Mouse (Mus musculus) hindbrain, embryonic 15.5 days (tissue): Measurements from ENCODE around the gene Gm11172. TPM values are rescaled to one million over a fixed set of nuclear protein-coding genes. Genes with fewer than 3 reads are reported as not detected.
"Not testable (repeated sequence)": the region's sequence is repeated elsewhere in the genome, so short reads cannot be mapped to it uniquely, and the experiment has no call there.

Experiments used
- ATAC-seq: fragments of 200-750 bp; cut with Nextera tagmentation; 2 replicates; pipeline ENCODE4 v1.8.0; 2017; ENCODE audit warnings: low read depth, moderate number of reproducible peaks, moderate TSS enrichment; ENCODE audit not compliant: low FRiP score
- H3K27ac ChIP-seq: fragments of 300-500 bp; sonication (generic); replicated peaks from 2 replicates; pipeline ENCODE4 v1.5.1; 2015; ENCODE audit warnings: mild to moderate bottlenecking, inconsistent platforms
- H3K27me3 ChIP-seq: fragments of 300-500 bp; sonication (generic); 2 replicates; pipeline ENCODE4 v1.6.1; 2015; ENCODE audit warnings: control low read depth, inconsistent platforms
- H3K36me3 ChIP-seq: fragments of 300-500 bp; sonication (generic); 2 replicates; pipeline ENCODE4 v1.6.1; 2015; ENCODE audit warnings: control low read depth, inconsistent platforms
- H3K4me1 ChIP-seq: fragments of 300-500 bp; sonication (generic); replicated peaks from 2 replicates; pipeline ENCODE4 v1.6.1; 2015; ENCODE audit warnings: control low read depth, inconsistent platforms
- H3K4me2 ChIP-seq: fragments of 300-500 bp; sonication (generic); 2 replicates; pipeline ENCODE4 v1.6.1; 2015; ENCODE audit warnings: moderate library complexity, mild to moderate bottlenecking, inconsistent platforms
- H3K4me3 ChIP-seq: fragments of 300-500 bp; sonication (generic); 2 replicates; pipeline ENCODE4 v1.5.1; 2015; ENCODE audit warnings: mild to moderate bottlenecking, inconsistent platforms
- H3K9ac ChIP-seq: fragments of 300-500 bp; sonication (generic); 2 replicates; pipeline ENCODE4 v1.6.1; 2015; ENCODE audit warnings: inconsistent platforms
- H3K9me3 ChIP-seq: fragments of 300-500 bp; sonication (generic); 2 replicates; pipeline ENCODE4 v1.6.1; 2016; ENCODE audit warnings: control low read depth, inconsistent platforms
- WGBS: fragments of 180-500 bp; shearing (Covaris S2); methylation state at CpG from one replicate; pipeline ENCODE4 v1.1.7; 2015; 5-methylcytosine and 5-hydroxymethylcytosine counted together
- polyA plus RNA-seq: library from polyadenylated mRNA; unstranded; fragments of >200 nt; fragmentation: Nextera tagmentation; extraction: Ambion mirVana; gene quantifications from 2 replicates; pipeline ENCODE4 v1.2.1, GENCODE M21; 2015

The Gm11172 gene
- polyA plus RNA-seq, 1 experiment from 2014 or later: not detected

DNA sequence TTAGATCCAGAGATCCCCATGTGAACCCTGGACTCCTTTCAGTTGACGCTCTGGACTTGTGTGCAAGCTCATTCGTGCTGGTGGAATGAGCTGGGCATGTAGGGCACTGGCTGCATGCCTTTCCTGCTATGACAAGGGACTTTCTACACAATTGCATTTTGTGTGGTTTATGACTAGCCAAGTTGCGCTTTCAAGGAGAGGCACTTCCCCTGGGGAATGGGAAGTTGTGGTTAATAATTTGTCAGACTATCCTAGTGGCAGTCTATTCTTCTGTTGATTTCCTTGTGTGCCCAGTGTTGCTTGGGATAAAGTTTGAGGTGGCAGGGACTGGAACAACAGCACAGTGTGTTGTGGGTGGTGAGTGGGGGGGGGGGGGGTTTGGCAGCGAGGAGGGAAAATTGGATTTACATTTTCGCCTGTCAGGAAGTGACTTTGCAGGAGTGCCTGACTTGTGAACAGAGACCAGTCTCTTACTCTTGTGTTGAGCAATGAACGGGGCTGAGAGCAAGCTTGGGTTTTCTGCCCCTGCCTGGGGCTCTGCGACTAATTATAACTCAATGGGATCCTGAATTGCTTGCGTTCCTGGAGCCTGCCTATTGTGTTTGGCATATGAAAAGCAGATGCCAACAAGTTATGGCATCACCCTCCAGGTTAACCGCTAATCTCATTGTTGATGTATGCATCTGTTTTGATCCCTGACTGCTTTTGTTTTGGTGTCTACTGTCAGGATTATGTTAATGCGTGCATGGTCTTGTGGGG is 26.0 kb downstream of the Gm11172 start:
- no peak for ATAC-seq
- WGBS: 31% methylated on average over 10 of the region's 10 CpGs

DNA sequence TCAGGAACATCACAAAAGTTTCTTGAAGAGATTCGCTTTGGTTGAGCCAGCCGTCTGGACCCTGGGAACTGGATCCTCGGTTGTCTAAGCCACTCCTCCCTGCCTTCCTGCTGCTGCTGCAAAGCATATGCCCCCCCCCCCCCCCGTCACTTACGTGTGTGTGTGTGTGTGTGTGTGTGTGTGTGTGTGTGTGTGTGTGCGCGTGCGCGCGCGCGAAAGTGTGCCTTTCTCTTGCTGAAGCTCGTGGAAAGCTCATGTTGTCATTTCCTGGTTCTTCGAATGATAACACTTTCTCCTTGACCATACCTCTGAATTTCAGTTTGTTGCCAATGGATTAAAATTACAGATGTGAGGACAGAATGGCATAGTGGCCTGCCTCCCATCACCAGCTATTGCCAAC is 27.3 kb downstream of the Gm11172 start:
- ATAC-seq: no peak
- Histone ChIP-seq H3K4me2 (no peak overlapping the region), H3K36me3 (no peaks in the 10 kb centered on the region), H3K27ac (no peak overlapping the region), H3K9ac (no peak overlapping the region), H3K4me1 (peaks cover 16% of the 10 kb centered on the region), H3K4me3 (no peak overlapping the region), H3K9me3 (no peaks in the 10 kb centered on the region), H3K27me3 (no peaks in the 10 kb centered on the region)
- 92% methylated on average over 13 of the region's 14 CpGs for WGBS

More for the DNA sequence above, 26.0 kb downstream of the Gm11172 start:
- Histone ChIP-seq H3K4me3 (no peak overlapping the region), H3K36me3 (no peaks in the 10 kb centered on the region), H3K9ac (no peak overlapping the region), H3K9me3 (no peaks in the 10 kb centered on the region), H3K27ac (no peak overlapping the region), H3K4me1 (peaks cover 15% of the 10 kb centered on the region), H3K4me2 (no peak overlapping the region), H3K27me3 (peaks cover 6% of the 10 kb centered on the region; the same call in 1 of the 2 replicates)

DNA sequence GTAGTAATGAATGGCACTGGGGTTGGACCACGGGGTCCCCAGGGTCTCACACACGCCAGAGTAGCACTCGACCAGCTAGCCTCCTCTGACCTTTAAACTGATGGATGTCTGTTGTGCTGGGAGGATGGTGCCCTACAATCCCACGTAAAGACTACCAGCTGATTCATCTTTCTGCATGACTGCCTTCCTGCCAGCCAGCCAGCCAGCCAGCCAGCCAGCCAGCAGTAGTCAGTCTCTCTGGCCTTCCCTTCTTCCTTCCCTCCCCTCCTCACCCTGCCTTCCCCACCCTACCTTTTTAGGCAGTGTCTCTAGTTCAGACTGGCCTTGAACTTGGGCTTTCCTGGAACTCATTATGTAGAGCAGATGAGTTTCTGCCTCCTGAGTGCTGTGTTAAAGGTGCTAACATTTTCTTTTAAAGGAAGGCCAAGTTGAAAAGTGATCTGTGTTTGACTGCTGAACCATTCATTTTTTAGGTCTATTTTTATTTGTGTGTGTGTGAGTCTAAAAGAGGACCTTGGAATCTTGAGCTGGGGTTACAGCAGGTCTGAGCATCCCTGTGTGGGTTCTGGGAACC is 29.7 kb downstream of the Gm11172 start:
- Histone ChIP-seq H3K36me3 (no peaks in the 10 kb centered on the region), H3K9me3 (no peaks in the 10 kb centered on the region), H3K4me2 (no peak overlapping the region), H3K9ac (no peak overlapping the region), H3K27ac (no peak overlapping the region), H3K4me3 (no peak overlapping the region), H3K4me1 (peaks cover 12% of the 10 kb centered on the region), H3K27me3 (no peaks in the 10 kb centered on the region)
- WGBS: 44% methylated on average over 4 of the region's 4 CpGs
- no peak for ATAC-seq

DNA sequence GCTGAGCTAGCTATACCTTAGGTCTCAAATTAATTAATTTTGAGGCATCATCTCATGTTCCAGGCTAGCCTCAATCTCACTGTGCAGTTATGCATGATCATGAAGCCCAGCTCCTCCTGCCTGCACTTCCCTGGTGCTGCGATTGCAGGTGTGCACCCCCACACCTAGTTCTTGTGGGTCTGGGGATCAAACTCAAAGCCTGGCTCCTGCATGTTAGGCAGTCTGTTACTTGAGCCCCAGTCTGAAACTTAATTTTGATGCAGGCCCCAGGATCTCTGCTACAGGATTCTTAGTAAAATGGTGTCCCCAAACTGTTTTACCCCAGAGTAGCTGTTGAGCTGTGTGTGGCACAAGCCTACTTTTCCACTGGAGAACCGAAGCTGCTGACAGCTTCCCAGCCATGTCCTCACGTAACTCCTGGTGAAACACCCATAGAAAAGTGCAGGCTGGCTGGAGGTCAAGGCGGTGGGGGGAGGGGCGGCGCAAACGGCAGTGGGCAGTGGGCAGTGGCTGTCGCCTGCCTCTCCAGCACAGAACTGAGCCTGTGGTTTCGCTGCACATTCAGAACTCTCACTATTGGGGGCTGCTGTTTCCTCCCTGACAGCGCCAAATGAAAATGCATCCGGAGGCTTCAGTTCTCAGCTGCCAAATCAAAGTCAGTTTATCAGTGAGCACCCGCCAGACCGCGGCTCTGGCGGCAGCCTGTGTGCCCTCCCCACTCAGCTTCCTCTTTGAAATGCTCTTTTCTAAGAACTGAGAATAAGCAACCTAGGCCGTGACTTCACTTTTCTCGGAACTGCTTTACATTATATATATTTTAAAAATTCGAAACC is 31.0 kb downstream of the Gm11172 start:
- H3K4me1 ChIP-seq: peaks cover 9% of the 10 kb centered on the region
- H3K9me3 ChIP-seq: no peaks in the 10 kb centered on the region
- H3K4me2 ChIP-seq: peak overlapping the region; percentile 46
- 0 out of 2 replicates have a peak, but pooled peaks have one; percentile 38 for ATAC-seq
- 23% methylated on average over 18 of the region's 18 CpGs for WGBS
- no peak overlapping the region for H3K9ac ChIP-seq
- H3K27ac ChIP-seq: 0 out of 2 replicates have a peak overlapping the region, but pooled peaks have one; percentile 18
- H3K27me3 ChIP-seq: no peaks in the 10 kb centered on the region
- 0 out of 2 replicates have a peak overlapping the region, but pooled peaks have one; percentile 7 for H3K4me3 ChIP-seq
- no peaks in the 10 kb centered on the region for H3K36me3 ChIP-seq

DNA sequence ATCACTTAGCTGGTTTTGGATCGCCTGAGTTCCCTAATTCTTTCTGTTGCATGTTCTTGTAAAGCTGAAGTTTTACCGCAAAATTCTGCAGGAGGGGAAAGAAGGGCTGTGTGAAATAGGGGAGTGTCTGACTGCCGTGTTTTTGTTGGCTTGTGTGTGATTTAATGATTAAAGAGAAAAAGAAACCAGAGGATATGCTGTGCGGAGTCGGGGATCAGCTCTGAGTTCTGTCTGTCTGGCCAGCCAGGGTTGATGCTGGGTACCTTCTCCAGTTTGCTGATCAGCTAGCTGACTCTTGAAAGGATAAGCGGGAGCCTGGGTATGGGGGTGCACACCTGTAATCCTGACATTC is 31.6 kb downstream of the Gm11172 start:
- H3K36me3 ChIP-seq: no peaks in the 10 kb centered on the region
- 0 out of 2 replicates have a peak overlapping the region, but pooled peaks have one; percentile 18 for H3K27ac ChIP-seq
- H3K27me3 ChIP-seq: no peaks in the 10 kb centered on the region
- H3K9me3 ChIP-seq: no peaks in the 10 kb centered on the region
- no peak for ATAC-seq
- peak overlapping the region; percentile 46; the same call in 1 of the 2 replicates for H3K4me2 ChIP-seq
- WGBS: 64% methylated on average over 6 of the region's 6 CpGs
- no peak overlapping the region for H3K9ac ChIP-seq
- no peak overlapping the region for H3K4me3 ChIP-seq
- H3K4me1 ChIP-seq: peaks cover 9% of the 10 kb centered on the region

DNA sequence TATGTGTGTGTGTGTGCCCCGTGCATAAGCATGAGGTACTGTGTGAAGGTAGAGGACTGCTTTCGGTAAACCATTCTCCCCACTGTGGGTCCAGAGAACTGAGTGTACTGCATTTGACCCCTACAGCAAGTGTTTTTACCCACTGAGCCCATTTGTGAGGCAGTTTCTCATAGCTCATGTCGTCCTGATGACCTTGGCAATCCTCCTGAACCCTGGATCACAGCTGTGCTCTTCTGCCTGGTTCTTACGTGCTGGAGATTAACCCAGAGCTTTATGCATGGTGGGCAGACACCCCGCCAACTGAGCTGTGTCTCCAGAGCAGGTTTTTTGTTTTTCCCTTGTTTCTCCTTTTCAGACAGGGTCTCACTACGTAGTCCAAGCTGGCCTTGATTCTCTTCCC is 33.2 kb downstream of the Gm11172 start:
- no peaks in the 10 kb centered on the region for H3K27me3 ChIP-seq
- H3K9me3 ChIP-seq: no peaks in the 10 kb centered on the region
- H3K9ac ChIP-seq: no peak overlapping the region
- H3K36me3 ChIP-seq: no peaks in the 10 kb centered on the region
- WGBS: 73% methylated on average over 6 of the region's 6 CpGs
- no peak for ATAC-seq
- no peak overlapping the region for H3K4me3 ChIP-seq
- H3K4me2 ChIP-seq: no peak overlapping the region
- no peak overlapping the region for H3K27ac ChIP-seq
- H3K4me1 ChIP-seq: peaks cover 15% of the 10 kb centered on the region

GRCm38 (mm10) chr16:10846503-10846902 is 33.8 kb downstream of the Gm11172 start:
- no peaks in the 10 kb centered on the region for H3K36me3 ChIP-seq
- H3K27ac ChIP-seq: no peak overlapping the region
- no peaks in the 10 kb centered on the region for H3K9me3 ChIP-seq
- H3K9ac ChIP-seq: no peak overlapping the region
- peaks cover 16% of the 10 kb centered on the region for H3K4me1 ChIP-seq
- ATAC-seq: no peak
- WGBS: 66% methylated on average over 4 of the region's 4 CpGs
- H3K4me3 ChIP-seq: no peak overlapping the region
- H3K27me3 ChIP-seq: no peaks in the 10 kb centered on the region
- no peak overlapping the region for H3K4me2 ChIP-seq

DNA sequence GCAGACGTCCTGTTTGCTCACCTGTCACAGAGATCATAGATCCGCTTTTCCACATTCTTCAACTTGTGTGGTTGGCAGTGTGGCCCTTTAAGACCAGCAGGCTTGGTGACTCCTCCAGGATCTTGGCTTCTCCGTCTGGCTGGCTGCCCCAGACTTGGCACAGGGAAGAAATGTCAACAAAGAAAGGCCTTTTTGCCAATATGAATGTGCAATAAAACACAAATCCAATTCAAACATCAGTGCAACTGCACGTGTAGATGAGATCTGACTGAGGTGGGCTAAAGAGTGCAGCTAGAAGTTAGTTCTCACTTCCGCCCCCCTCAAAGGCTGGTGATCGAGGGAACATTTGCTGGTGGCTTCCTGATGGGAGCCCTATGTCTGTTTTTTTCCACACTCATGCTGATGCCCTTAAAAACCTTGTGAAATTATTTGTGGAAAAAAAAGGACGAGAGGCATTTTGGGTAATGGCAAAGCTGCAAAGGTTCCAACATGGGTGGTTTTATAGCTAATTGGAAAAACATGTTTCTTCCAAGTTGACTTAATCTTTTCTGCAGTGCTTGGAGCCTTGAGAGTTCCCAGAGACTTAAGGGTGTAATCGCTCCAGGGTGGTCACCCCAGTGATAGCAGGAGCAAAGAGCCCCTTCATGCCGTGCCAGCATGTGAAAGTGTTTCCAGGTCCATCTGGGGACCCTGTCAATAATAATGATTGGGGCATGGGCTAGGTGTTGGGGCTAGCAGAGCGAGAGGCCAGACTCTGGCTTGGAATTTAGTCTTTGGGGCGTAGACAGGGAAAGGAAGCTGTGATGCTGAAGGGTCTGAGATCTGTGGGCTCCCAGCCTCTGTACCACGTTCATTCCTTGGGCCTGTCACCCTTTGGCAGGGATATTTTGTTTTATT is 37.5 kb downstream of the Gm11172 start:
- WGBS: 69% methylated on average over 12 of the region's 12 CpGs
- H3K27me3 ChIP-seq: no peaks in the 10 kb centered on the region
- no peaks in the 10 kb centered on the region for H3K36me3 ChIP-seq
- no peaks in the 10 kb centered on the region for H3K9me3 ChIP-seq
- no peak overlapping the region for H3K4me2 ChIP-seq
- no peak overlapping the region for H3K4me3 ChIP-seq
- no peak overlapping the region for H3K27ac ChIP-seq
- ATAC-seq: no peak
- peaks cover 7% of the 10 kb centered on the region; the same call in 1 of the 2 replicates for H3K4me1 ChIP-seq
- H3K9ac ChIP-seq: no peak overlapping the region

- no peak for ATAC-seq
- H3K4me1 ChIP-seq: peaks cover 7% of the 10 kb centered on the region; the same call in 1 of the 2 replicates
- H3K4me3 ChIP-seq: no peak overlapping the region
- H3K9ac ChIP-seq: no peak overlapping the region
- H3K36me3 ChIP-seq: no peaks in the 10 kb centered on the region
- H3K27me3 ChIP-seq: no peaks in the 10 kb centered on the region
- no peak overlapping the region for H3K27ac ChIP-seq
- no peaks in the 10 kb centered on the region for H3K9me3 ChIP-seq
- H3K4me2 ChIP-seq: no peak overlapping the region
- WGBS: 26% methylated on average over 4 of the region's 4 CpGs
Measured at GRCm38 (mm10) chr16:10850905-10851304, 38.2 kb downstream of the Gm11172 start.

- not testable (repeated sequence) for H3K4me2 ChIP-seq, H3K27me3 ChIP-seq, ATAC-seq, H3K9ac ChIP-seq, H3K36me3 ChIP-seq, H3K9me3 ChIP-seq, H3K4me1 ChIP-seq, H3K27ac ChIP-seq, H3K4me3 ChIP-seq
- WGBS: 94% methylated on average over 10 of the region's 10 CpGs
Measured at GRCm38 (mm10) chr16:10852216-10852615, 39.5 kb downstream of the Gm11172 start.

GRCm38 (mm10) chr16:10859726-10860245 is 47.1 kb downstream of the Gm11172 start:
- 88% methylated on average over 7 of the region's 7 CpGs for WGBS
- ATAC-seq: no peak
- no peak overlapping the region for H3K4me2 ChIP-seq

More at GRCm38 (mm10) chr16:10859726-10860245, 47.1 kb downstream of the Gm11172 start:
- Histone ChIP-seq H3K4me1 (no peaks in the 10 kb centered on the region), H3K9ac (no peak overlapping the region), H3K4me3 (no peak overlapping the region), H3K27me3 (no peaks in the 10 kb centered on the region), H3K9me3 (no peaks in the 10 kb centered on the region), H3K27ac (no peak overlapping the region), H3K36me3 (no peaks in the 10 kb centered on the region)
